Mouse (Mus musculus) neural tube, embryonic 13.5 days (tissue): ENCODE measurements around the gene Ptprr. TPM values are rescaled to one million over a fixed set of nuclear protein-coding genes. Genes with fewer than 3 reads are reported as not detected.

ENCODE experiments used
- ATAC-seq: fragments of 200-750 bp; cut with Nextera tagmentation; 2 replicates; pipeline ENCODE4 v1.8.0; 2017; ENCODE audit warnings: low read depth, mild to moderate bottlenecking, moderate TSS enrichment, moderate library complexity
- H3K27ac ChIP-seq: fragments of 300-500 bp; sonication (generic); replicated peaks from 2 replicates; pipeline ENCODE4 v1.5.1; 2015; ENCODE audit warnings: moderate library complexity, mild to moderate bottlenecking, inconsistent platforms
- H3K27me3 ChIP-seq: fragments of 300-500 bp; sonication (generic); 2 replicates; pipeline ENCODE4 v1.6.1; 2015; ENCODE audit warnings: mild to moderate bottlenecking, inconsistent platforms
- H3K36me3 ChIP-seq: fragments of 300-500 bp; sonication (generic); 2 replicates; pipeline ENCODE4 v1.6.1; 2015; ENCODE audit warnings: mild to moderate bottlenecking, inconsistent platforms
- H3K4me1 ChIP-seq: fragments of 300-500 bp; sonication (generic); replicated peaks from 2 replicates; pipeline ENCODE4 v1.6.1; 2015; ENCODE audit warnings: inconsistent platforms
- H3K4me2 ChIP-seq: fragments of 300-500 bp; sonication (generic); 2 replicates; pipeline ENCODE4 v1.6.1; 2015; ENCODE audit warnings: inconsistent platforms, mild to moderate bottlenecking, moderate library complexity
- H3K4me3 ChIP-seq: fragments of 300-500 bp; sonication (generic); 2 replicates; pipeline ENCODE4 v1.5.1; 2015; ENCODE audit warnings: mild to moderate bottlenecking, inconsistent platforms
- H3K9ac ChIP-seq: fragments of 300-500 bp; sonication (generic); 2 replicates; pipeline ENCODE4 v1.6.1; 2015; ENCODE audit warnings: moderate library complexity, mild to moderate bottlenecking, inconsistent platforms
- H3K9me3 ChIP-seq: fragments of 300-500 bp; sonication (generic); 2 replicates; pipeline ENCODE4 v1.6.1; 2016; ENCODE audit warnings: inconsistent platforms
- WGBS: fragments of 180-500 bp; shearing (Covaris S2); methylation state at CpG from one replicate; pipeline ENCODE4 v1.1.7; 2015; 5-methylcytosine and 5-hydroxymethylcytosine counted together
- polyA plus RNA-seq: library from polyadenylated mRNA; unstranded; fragments of >200 nt; fragmentation: Nextera tagmentation; extraction: Ambion mirVana; gene quantifications from 2 replicates; pipeline ENCODE4 v1.2.1, GENCODE M21; 2015

Ptprr gene
- polyA plus RNA-seq, 1 experiment from 2014 or later = 51.8 TPM

- Histone ChIP-seq H3K36me3 (no peaks in the 10 kb centered on the region), H3K9ac (no peak overlapping the region), H3K4me1 (peaks cover 4% of the 10 kb centered on the region), H3K27ac (no peak overlapping the region), H3K4me2 (no peak overlapping the region), H3K9me3 (no peaks in the 10 kb centered on the region), H3K4me3 (no peak overlapping the region), H3K27me3 (no peaks in the 10 kb centered on the region)
- WGBS = 71% methylated on average over 15 of the region's 15 CpGs
- ATAC-seq = no peak
Measured at GRCm38 (mm10) chr10:116205580-116206358, 187.8 kb downstream of the Ptprr start.

GRCm38 (mm10) chr10:116206449-116206848, 188.4 kb downstream of the Ptprr start:
- no peaks in the 10 kb centered on the region for H3K36me3 ChIP-seq
- H3K27ac ChIP-seq = no peak overlapping the region
- H3K9me3 ChIP-seq = no peaks in the 10 kb centered on the region
- no peak overlapping the region for H3K4me2 ChIP-seq
- H3K27me3 ChIP-seq = no peaks in the 10 kb centered on the region
- H3K9ac ChIP-seq = no peak overlapping the region
- H3K4me3 ChIP-seq = no peak overlapping the region
- WGBS = 82% methylated on average over 11 of the region's 11 CpGs
- peaks cover 4% of the 10 kb centered on the region for H3K4me1 ChIP-seq
- ATAC-seq = no peak

- Histone ChIP-seq H3K27ac (no peak overlapping the region), H3K9me3 (no peaks in the 10 kb centered on the region), H3K27me3 (no peaks in the 10 kb centered on the region), H3K4me2 (peak overlapping the region; percentile 26), H3K9ac (0 out of 2 replicates have a peak overlapping the region, but pooled peaks have one; percentile 38), H3K4me1 (peaks cover 4% of the 10 kb centered on the region), H3K4me3 (no peak overlapping the region), H3K36me3 (no peaks in the 10 kb centered on the region)
- 23% methylated on average over 9 of the region's 9 CpGs for WGBS
- 0 out of 2 replicates have a peak, but pooled peaks have one; percentile 56 for ATAC-seq
Measured at GRCm38 (mm10) chr10:116207987-116208726, 190.1 kb downstream of the Ptprr start.

- no peak overlapping the region for H3K9ac ChIP-seq
- ATAC-seq = no peak
- WGBS = 58% methylated on average over 9 of the region's 9 CpGs
Measured at GRCm38 (mm10) chr10:116208727-116209115, 190.7 kb downstream of the Ptprr start.

GRCm38 (mm10) chr10:116212127-116212526, 194.1 kb downstream of the Ptprr start:
- no peak for ATAC-seq
- no peak overlapping the region for H3K27ac ChIP-seq
- WGBS = 22% methylated on average over 3 of the region's 3 CpGs
- no peak overlapping the region for H3K4me2 ChIP-seq
- peaks cover 4% of the 10 kb centered on the region for H3K4me1 ChIP-seq
- H3K9ac ChIP-seq = no peak overlapping the region
- no peaks in the 10 kb centered on the region for H3K27me3 ChIP-seq
- H3K4me3 ChIP-seq = no peak overlapping the region
- H3K9me3 ChIP-seq = no peaks in the 10 kb centered on the region
- H3K36me3 ChIP-seq = no peaks in the 10 kb centered on the region

More at GRCm38 (mm10) chr10:116208727-116209115, 190.7 kb downstream of the Ptprr start:
- Histone ChIP-seq H3K27me3 (no peaks in the 10 kb centered on the region), H3K27ac (no peak overlapping the region), H3K4me2 (no peak overlapping the region), H3K4me1 (peaks cover 4% of the 10 kb centered on the region), H3K9me3 (no peaks in the 10 kb centered on the region), H3K36me3 (no peaks in the 10 kb centered on the region), H3K4me3 (no peak overlapping the region)

GRCm38 (mm10) chr10:116220336-116221118, 202.5 kb downstream of the Ptprr start:
- no peak overlapping the region for H3K27ac ChIP-seq
- no peak for ATAC-seq
- no peaks in the 10 kb centered on the region for H3K4me1 ChIP-seq
- 86% methylated on average over 12 of the region's 12 CpGs for WGBS
- H3K4me2 ChIP-seq = no peak overlapping the region
- no peaks in the 10 kb centered on the region for H3K36me3 ChIP-seq
- H3K9me3 ChIP-seq = no peaks in the 10 kb centered on the region
- no peak overlapping the region for H3K9ac ChIP-seq
- H3K27me3 ChIP-seq = no peaks in the 10 kb centered on the region
- no peak overlapping the region for H3K4me3 ChIP-seq

- H3K27me3 ChIP-seq = no peaks in the 10 kb centered on the region
- H3K4me2 ChIP-seq = no peak overlapping the region
- no peaks in the 10 kb centered on the region for H3K4me1 ChIP-seq
- no peaks in the 10 kb centered on the region for H3K36me3 ChIP-seq
- no peak for ATAC-seq
- no peak overlapping the region for H3K4me3 ChIP-seq
- no peaks in the 10 kb centered on the region for H3K9me3 ChIP-seq
- H3K27ac ChIP-seq = no peak overlapping the region
- H3K9ac ChIP-seq = no peak overlapping the region
- 60% methylated on average over 5 of the region's 5 CpGs for WGBS
Measured at GRCm38 (mm10) chr10:116235299-116235698, 217.3 kb downstream of the Ptprr start.

GRCm38 (mm10) chr10:116242200-116242599, 224.2 kb downstream of the Ptprr start:
- Histone ChIP-seq H3K9me3 (no peaks in the 10 kb centered on the region), H3K9ac (no peak overlapping the region), H3K36me3 (no peaks in the 10 kb centered on the region), H3K27me3 (no peaks in the 10 kb centered on the region), H3K4me2 (no peak overlapping the region), H3K27ac (no peak overlapping the region), H3K4me3 (no peak overlapping the region), H3K4me1 (no peaks in the 10 kb centered on the region)
- no peak for ATAC-seq
- 72% methylated on average over 7 of the region's 7 CpGs for WGBS

GRCm38 (mm10) chr10:116243373-116243772, 225.4 kb downstream of the Ptprr start:
- Histone ChIP-seq H3K4me1 (no peaks in the 10 kb centered on the region), H3K9me3 (no peaks in the 10 kb centered on the region), H3K27ac (no peak overlapping the region), H3K4me2 (no peak overlapping the region), H3K4me3 (no peak overlapping the region), H3K36me3 (no peaks in the 10 kb centered on the region), H3K27me3 (no peaks in the 10 kb centered on the region), H3K9ac (no peak overlapping the region)
- 58% methylated on average over 7 of the region's 7 CpGs for WGBS
- ATAC-seq = no peak

- Histone ChIP-seq H3K4me3 (no peak overlapping the region), H3K27ac (no peak overlapping the region), H3K4me2 (no peak overlapping the region), H3K9ac (no peak overlapping the region), H3K4me1 (no peaks in the 10 kb centered on the region), H3K27me3 (no peaks in the 10 kb centered on the region), H3K36me3 (no peaks in the 10 kb centered on the region), H3K9me3 (no peaks in the 10 kb centered on the region)
- ATAC-seq = no peak
- WGBS = 81% methylated on average over 2 of the region's 2 CpGs
Measured at GRCm38 (mm10) chr10:116245632-116246031, 227.6 kb downstream of the Ptprr start.

GRCm38 (mm10) chr10:116252668-116253067, 234.7 kb downstream of the Ptprr start:
- no peaks in the 10 kb centered on the region for H3K9me3 ChIP-seq
- H3K4me1 ChIP-seq = no peaks in the 10 kb centered on the region
- WGBS = 87% methylated on average over 7 of the region's 7 CpGs
- ATAC-seq = no peak
- H3K27me3 ChIP-seq = no peaks in the 10 kb centered on the region
- no peaks in the 10 kb centered on the region for H3K36me3 ChIP-seq
- no peak overlapping the region for H3K27ac ChIP-seq
- H3K9ac ChIP-seq = no peak overlapping the region
- no peak overlapping the region for H3K4me3 ChIP-seq
- H3K4me2 ChIP-seq = no peak overlapping the region

GRCm38 (mm10) chr10:116253972-116254371, 236.0 kb downstream of the Ptprr start:
- Histone ChIP-seq H3K4me2 (no peak overlapping the region), H3K27me3 (no peaks in the 10 kb centered on the region), H3K36me3 (no peaks in the 10 kb centered on the region), H3K27ac (no peak overlapping the region), H3K4me1 (no peaks in the 10 kb centered on the region), H3K9ac (no peak overlapping the region), H3K9me3 (no peaks in the 10 kb centered on the region), H3K4me3 (no peak overlapping the region)
- no peak for ATAC-seq
- 82% methylated on average over 6 of the region's 6 CpGs for WGBS
